Mouse (Mus musculus): ENCODE results near the gene Thrap3. TPM values are rescaled to one million over a fixed set of nuclear protein-coding genes. Genes with fewer than 3 reads are reported as not detected.
A peak's percentile ranks its signal among the peaks of the same experiment; 100 is the strongest.

Gene Thrap3
- polyA plus RNA-seq, 1 experiment from 2014 or later = 255 TPM

DNA sequence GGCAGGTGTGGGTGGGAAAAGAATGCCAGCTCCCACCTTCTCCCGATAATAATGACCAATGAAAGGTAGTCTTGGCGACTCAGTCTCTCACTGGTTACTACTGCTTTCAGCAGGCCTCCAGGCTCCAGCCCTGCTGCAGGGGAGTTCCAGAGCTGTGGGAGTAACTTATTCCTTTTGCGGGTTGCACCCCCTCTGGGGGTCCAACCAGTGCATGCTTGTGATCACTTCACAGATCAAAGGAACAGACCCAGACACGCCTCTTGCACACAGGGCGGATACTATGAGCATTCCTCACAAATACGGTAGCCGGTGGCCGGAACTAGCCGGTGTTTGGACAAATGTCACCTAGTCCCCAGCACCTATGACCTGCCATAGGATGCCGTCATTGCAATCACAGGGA lies 52.8 kb downstream of the Thrap3 start:
- no peaks in the 10 kb centered on the region for H3K9me3 ChIP-seq (replicated peaks)
- no peak for ATAC-seq (ENCODE audit: low FRiP score)
- 39% methylated on average over 10 of the region's 10 CpGs for WGBS
- no peaks in the 10 kb centered on the region for H3K36me3 ChIP-seq
- H3K4me2 ChIP-seq (replicated peaks) = peak overlapping the region; percentile 73
- H3K27ac ChIP-seq = peak overlapping the region; percentile 72
- H3K4me1 ChIP-seq = peaks cover 30% of the 10 kb centered on the region
- H3K9ac ChIP-seq = no peak overlapping the region
- H3K4me3 ChIP-seq = peak overlapping the region; percentile 52
- peaks cover 50% of the 10 kb centered on the region for H3K27me3 ChIP-seq

DNA sequence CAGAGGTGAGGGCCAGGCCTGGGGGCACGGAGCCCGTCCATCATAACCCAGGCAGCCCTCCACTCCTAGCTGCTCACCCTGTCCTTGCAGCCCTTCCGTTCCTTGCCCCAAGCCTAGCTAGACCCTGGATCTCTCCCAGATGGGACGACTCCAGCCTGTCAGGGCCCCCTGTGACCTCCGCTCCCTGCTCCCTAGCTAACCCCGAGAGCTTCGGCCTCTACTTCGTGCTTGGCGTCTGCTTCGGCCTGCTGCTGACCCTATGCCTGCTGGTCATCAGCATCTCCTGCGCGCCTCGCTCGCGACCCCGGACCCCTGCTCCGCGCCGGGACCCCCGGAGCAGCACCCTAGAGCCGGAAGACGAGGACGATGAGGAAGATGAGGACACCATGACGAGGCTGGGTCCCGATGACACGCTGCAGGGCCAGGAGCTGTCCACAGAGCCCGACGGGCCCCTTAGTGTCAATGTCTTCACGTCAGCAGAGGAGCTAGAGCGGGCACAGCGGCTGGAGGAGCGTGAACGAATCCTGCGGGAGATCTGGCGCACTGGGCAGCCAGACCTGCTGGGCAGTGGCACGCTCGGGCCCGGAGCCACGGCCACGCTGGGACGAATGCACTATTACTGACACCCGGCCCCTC lies 53.4 kb downstream of the Thrap3 start:
- no peaks in the 10 kb centered on the region for H3K9me3 ChIP-seq (replicated peaks)
- peaks cover 50% of the 10 kb centered on the region for H3K27me3 ChIP-seq
- whole genome bisulfite sequencing = 15% methylated on average over 42 of the region's 42 CpGs
- H3K4me1 ChIP-seq = peaks cover 30% of the 10 kb centered on the region
- peak overlapping the region; percentile 73 for H3K4me2 ChIP-seq (replicated peaks)
- peak overlapping the region; percentile 72 for H3K27ac ChIP-seq
- peak overlapping the region; percentile 65 for H3K9ac ChIP-seq
- no peaks in the 10 kb centered on the region for H3K36me3 ChIP-seq
- H3K4me3 ChIP-seq = peak overlapping the region; percentile 52
- peak; percentile 24; the same call in 1 of the 2 replicates for ATAC-seq (ENCODE audit: low FRiP score)

DNA sequence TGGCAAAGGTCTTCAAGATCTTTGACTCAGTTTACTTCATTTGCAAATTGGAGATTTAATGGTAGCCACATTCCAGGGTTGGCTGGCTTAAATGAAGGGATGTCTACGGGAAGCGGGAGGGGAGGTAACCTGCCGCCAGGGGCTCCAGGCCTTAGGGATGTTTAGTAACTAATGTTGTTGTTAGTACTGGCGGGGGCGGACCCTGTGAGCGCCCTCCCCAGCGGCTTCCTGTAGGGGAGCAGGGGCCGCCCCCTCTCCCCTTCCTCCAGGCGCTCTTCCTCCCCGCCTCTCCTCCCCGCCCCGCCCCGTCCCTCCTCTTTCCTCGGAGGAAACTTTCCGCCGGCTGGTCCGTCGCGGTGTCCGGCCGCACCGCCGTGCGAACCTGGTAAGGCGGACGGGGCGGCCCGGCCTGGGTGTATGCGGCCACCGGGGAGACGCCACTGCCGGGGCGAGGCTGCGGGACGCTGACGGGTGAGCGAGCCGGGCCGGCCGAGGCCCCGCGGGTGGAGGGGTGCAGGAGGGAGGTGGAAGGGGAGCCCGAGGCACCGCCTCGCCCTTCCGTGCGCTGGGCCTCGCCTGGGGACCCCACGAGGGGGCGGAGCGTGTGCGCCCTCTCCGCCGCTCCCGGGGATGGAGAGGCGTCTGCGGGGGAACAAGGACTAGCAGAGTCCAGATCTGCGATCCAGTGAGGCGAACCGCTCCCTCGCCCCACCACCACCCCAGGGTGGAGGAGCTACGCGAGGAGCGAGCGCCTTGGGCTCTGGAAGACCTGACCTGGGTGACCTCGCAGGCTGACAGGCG lies 54.2 kb downstream of the Thrap3 start:
- WGBS = under 1% methylated on average over 66 of the region's 67 CpGs
- Histone ChIP-seq H3K9ac (peak overlapping the region; percentile 65), H3K4me2 (replicated peaks) (peak overlapping the region; percentile 73), H3K4me1 (peaks cover 30% of the 10 kb centered on the region), H3K9me3 (replicated peaks) (no peaks in the 10 kb centered on the region), H3K27me3 (peaks cover 50% of the 10 kb centered on the region), H3K4me3 (peak overlapping the region; percentile 52), H3K27ac (peak overlapping the region; percentile 72), H3K36me3 (no peaks in the 10 kb centered on the region)
- peak; percentile 27 for ATAC-seq (ENCODE audit: low FRiP score)

DNA sequence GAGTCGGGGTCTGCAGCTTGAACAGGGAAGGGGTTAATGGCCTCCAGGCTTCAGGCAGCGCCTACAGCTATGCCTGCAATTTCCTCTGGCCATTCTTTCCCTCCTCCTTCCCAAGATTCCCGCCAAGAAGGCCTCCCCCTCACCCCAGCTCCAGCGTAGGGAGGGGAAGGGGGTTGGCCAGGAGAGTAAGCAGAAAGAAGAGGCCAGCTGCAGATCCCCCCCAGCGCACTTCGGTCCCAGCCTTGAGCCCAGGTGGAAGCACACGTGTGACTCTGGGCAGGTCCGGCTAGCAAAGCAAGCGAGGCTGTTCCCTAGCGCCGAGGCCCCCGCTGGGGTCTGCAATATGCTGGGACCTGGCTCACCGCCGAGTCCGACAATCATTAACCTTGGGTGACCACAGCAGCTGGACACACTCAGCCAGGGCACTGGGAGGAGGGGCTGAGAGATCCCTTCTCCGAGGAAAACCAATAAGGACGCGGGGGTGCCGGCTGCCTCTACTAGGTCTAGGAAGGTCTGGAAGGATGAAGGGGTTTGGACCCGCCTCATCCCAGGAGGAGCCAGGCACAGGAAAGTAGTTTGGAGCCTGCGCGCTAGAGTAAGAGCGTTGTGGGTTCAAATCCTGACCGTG lies 54.9 kb downstream of the Thrap3 start, which contains the start of gene Eva1b:
Gene Eva1b, plus strand, starts transcription at position 212 of the 628 bp plus-strand sequence.
- Histone ChIP-seq H3K27me3 (peaks cover 50% of the 10 kb centered on the region), H3K4me3 (peak within 1 kb of the TSS; percentile 52), H3K9ac (peak within 1 kb of the TSS; percentile 65), H3K27ac (peak within 1 kb of the TSS; percentile 72), H3K4me2 (replicated peaks) (peak within 1 kb of the TSS; percentile 73), H3K4me1 (peaks cover 30% of the 10 kb centered on the region), H3K36me3 (no peaks in the 10 kb centered on the region), H3K9me3 (replicated peaks) (no peaks in the 10 kb centered on the region)
- ATAC-seq (ENCODE audit: low FRiP score) = no peak; the same call in 1 of the 2 replicates
- 2% methylated on average over 24 of the region's 24 CpGs for WGBS

DNA sequence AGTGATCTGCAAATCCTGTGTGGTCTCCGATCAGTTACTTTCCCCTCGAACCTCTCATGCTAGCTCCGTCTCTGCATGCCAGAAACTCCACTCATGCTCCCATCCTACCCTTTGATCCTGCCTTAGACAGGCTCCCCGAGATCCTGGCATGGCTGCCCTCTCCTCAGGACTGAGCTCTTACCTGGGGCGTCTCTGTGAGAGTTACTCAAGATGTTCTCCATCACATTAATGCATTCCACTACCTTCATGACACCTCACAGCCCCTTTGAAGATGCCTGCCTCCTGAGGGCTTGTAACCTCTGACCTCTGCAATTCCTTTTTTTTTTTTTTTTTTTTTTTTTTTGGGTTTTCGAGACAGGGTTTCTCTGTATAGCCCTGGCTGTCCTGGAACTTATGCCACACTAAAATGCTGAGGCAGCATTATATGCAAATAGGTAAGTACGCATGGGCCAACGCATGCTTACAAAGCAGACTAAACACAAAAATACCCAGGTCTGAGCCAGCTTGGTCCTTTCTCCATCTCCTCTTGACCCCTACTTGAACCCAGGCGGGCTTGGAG lies 55.5 kb downstream of the Thrap3 start:
- no peak for ATAC-seq (ENCODE audit: low FRiP score)
- peak overlapping the region; percentile 72; the same call in 1 of the 2 replicates for H3K27ac ChIP-seq
- no peak overlapping the region for H3K9ac ChIP-seq

DNA sequence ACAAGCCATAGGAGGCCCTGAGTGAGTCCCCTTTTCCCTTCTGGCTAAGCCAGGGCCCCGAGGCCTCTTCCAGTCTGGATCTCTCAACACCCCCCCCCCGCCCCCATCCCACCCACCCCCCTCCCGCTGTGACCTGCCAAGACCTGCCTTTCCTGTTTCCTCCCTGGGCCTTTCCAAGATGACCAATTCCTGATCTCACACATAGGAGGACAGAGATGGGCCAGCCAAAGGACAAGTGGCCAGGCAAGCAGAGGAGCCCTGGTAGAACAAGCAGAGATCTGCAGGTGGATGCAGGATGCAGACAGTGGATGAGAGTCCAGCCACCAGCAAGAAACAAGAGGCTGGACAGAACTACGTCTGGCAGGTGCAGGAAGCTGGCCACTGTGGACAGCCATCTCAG lies 57.2 kb downstream of the Thrap3 start:
- Histone ChIP-seq H3K27me3 (peaks cover 35% of the 10 kb centered on the region), H3K9me3 (replicated peaks) (no peaks in the 10 kb centered on the region), H3K4me2 (replicated peaks) (no peak overlapping the region), H3K4me3 (no peak overlapping the region), H3K9ac (no peak overlapping the region), H3K4me1 (peaks cover 28% of the 10 kb centered on the region), H3K36me3 (0 out of 2 replicates have a peak, but pooled peaks cover 13% of the 10 kb centered on the region), H3K27ac (no peak overlapping the region)
- 46% methylated on average over 4 of the region's 4 CpGs for WGBS
- no peak for ATAC-seq (ENCODE audit: low FRiP score)

More for the DNA sequence above, 55.5 kb downstream of the Thrap3 start:
- Histone ChIP-seq H3K27me3 (peaks cover 50% of the 10 kb centered on the region), H3K4me2 (replicated peaks) (peak overlapping the region; percentile 73; the same call in 1 of the 2 replicates), H3K4me1 (peaks cover 30% of the 10 kb centered on the region), H3K4me3 (peak overlapping the region; percentile 52; the same call in 1 of the 2 replicates), H3K36me3 (0 out of 2 replicates have a peak, but pooled peaks cover 4% of the 10 kb centered on the region), H3K9me3 (replicated peaks) (no peaks in the 10 kb centered on the region)
- 48% methylated on average over 9 of the region's 9 CpGs for WGBS

DNA sequence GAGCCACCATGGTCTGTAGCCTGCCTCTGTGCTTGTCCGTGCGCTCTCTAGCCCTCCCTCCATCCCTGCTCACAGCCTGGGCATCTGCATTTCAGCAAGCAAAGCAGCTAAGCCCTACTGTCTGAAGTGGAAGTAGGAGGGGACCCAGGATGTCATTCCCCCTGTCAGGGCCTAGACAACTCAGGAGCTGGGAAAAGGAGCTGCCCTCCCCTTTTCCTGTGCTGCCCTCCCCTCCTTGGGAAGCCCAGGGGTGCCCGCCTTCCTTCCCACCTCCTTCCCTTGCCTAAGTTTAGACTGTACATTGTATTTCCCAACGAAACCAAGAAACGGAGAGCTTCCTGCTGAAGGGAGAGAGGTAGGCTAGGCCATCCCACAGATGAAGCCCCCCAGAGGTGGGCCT lies 61.5 kb downstream of the Thrap3 start:
- H3K27me3 ChIP-seq = no peaks in the 10 kb centered on the region
- WGBS = 75% methylated on average over 5 of the region's 5 CpGs
- no peak overlapping the region for H3K9ac ChIP-seq
- H3K9me3 ChIP-seq (replicated peaks) = no peaks in the 10 kb centered on the region
- no peak overlapping the region for H3K4me2 ChIP-seq (replicated peaks)
- H3K4me1 ChIP-seq = no peaks in the 10 kb centered on the region
- peaks cover 54% of the 10 kb centered on the region for H3K36me3 ChIP-seq
- H3K27ac ChIP-seq = no peak overlapping the region
- no peak for ATAC-seq (ENCODE audit: low FRiP score)
- no peak overlapping the region for H3K4me3 ChIP-seq

DNA sequence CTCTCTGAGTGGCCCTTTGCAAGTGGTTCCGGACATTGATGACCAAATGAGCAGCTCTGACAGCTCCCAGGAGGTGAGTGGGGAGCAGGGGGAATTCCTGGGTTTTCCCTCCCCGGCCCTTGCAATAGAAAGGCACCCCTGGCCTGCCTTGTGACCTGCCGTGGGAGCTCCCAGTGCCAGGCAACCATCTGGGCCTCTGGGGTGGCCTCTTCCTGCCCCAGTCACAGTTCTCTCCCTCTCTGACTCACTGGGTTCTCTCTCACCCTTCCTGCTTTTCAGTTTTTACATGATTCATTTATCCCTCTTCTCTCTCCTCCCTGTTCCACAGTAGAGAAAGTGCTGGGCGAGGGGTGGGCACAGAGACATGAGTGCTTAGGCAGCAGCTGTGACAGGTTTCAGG lies 64.8 kb downstream of the Thrap3 start:
- Histone ChIP-seq H3K4me3 (no peak overlapping the region), H3K36me3 (peaks cover 76% of the 10 kb centered on the region), H3K9me3 (replicated peaks) (no peaks in the 10 kb centered on the region), H3K4me1 (peaks cover 5% of the 10 kb centered on the region), H3K27ac (no peak overlapping the region), H3K4me2 (replicated peaks) (no peak overlapping the region), H3K27me3 (no peaks in the 10 kb centered on the region), H3K9ac (no peak overlapping the region)
- no peak for ATAC-seq (ENCODE audit: low FRiP score)
- 83% methylated on average over 4 of the region's 4 CpGs for WGBS

DNA sequence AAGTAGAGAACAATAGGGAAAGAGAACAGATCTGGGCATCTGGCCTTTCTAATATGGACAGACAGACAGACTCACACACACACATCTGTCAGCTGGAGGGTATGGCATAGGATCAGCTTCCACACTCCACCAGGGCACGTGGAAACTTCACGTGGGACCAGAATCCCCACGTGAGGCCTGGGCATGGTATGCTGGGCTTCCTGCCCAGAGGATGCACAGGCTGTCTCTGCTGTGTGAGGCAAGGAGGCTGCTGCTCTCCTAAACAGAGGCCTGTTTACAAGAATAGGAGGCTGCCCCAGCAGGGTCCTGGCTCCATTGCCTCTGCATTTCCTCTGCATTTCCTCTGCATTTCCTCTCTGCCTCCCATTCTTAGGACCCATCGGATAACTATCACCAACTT lies 67.9 kb downstream of the Thrap3 start:
- Histone ChIP-seq H3K9ac (no peak overlapping the region), H3K4me2 (replicated peaks) (no peak overlapping the region), H3K4me1 (peaks cover 27% of the 10 kb centered on the region), H3K4me3 (no peak overlapping the region), H3K27me3 (no peaks in the 10 kb centered on the region), H3K36me3 (peaks cover 74% of the 10 kb centered on the region), H3K9me3 (replicated peaks) (no peaks in the 10 kb centered on the region), H3K27ac (no peak overlapping the region)
- 88% methylated on average over 4 of the region's 4 CpGs for WGBS
- ATAC-seq (ENCODE audit: low FRiP score) = no peak

DNA sequence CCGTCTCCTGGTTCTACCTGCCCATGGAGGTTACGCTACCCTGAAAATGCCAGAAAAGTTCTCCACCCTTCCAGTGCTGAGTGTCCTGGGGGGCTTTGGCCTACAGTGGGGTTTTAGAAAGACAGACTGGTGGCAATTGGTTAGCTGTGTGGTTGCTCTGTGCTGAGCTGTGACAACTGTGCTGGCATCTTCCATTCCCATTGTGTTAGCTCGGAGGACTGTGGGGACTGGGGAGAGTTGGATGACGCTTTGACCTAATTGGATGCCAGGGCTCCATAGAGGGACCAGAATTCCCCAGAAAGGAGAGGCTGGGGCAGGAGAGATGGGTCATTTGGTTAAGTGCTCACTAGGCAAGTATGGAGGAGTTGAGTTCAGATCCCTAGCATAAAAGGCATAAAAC lies 68.3 kb downstream of the Thrap3 start:
- no peaks in the 10 kb centered on the region for H3K27me3 ChIP-seq

DNA sequence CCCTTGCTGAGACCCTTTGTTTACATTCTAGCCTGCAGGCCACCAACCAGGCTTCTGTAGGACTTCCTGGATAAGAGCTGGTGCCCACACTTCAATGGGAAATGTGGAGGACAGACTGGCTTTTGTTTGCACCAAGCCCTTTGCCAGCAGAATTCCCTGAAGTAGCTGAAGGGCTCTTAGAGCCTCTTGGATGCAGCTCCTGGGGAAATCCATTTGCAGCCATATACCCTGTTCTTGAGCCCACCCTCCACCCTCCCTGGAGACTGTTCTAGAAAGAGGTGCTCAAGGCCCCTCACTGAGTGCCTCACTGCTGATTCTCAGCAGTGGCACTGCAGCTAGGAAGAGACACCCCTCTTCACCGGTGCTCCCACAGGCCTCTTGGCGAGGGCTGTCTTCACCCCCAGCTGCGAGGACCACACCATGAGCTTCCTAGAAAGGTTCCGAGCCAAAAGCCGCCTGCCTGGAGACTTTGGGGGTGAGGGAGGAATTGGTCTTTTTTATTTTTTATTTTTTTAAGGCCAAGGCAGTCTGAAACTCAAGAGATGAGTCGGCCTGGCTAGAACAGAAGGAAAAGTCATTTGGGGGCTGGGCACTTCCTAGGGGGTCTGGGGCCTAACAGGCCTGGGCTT lies 69.8 kb downstream of the Thrap3 start:
- no peak for ATAC-seq (ENCODE audit: low FRiP score)

More for the DNA sequence above, 68.3 kb downstream of the Thrap3 start:
- Histone ChIP-seq H3K4me3 (no peak overlapping the region), H3K27ac (no peak overlapping the region), H3K4me2 (replicated peaks) (no peak overlapping the region), H3K9me3 (replicated peaks) (no peaks in the 10 kb centered on the region), H3K9ac (no peak overlapping the region), H3K36me3 (peaks cover 74% of the 10 kb centered on the region), H3K4me1 (peaks cover 27% of the 10 kb centered on the region)
- no peak for ATAC-seq (ENCODE audit: low FRiP score)
- 86% methylated on average over 4 of the region's 4 CpGs for WGBS

More for the DNA sequence above, 69.8 kb downstream of the Thrap3 start:
- no peak overlapping the region for H3K4me3 ChIP-seq
- H3K4me2 ChIP-seq (replicated peaks) = no peak overlapping the region
- no peaks in the 10 kb centered on the region for H3K9me3 ChIP-seq (replicated peaks)
- WGBS = 76% methylated on average over 6 of the region's 6 CpGs
- peaks cover 74% of the 10 kb centered on the region for H3K36me3 ChIP-seq
- H3K27me3 ChIP-seq = no peaks in the 10 kb centered on the region
- H3K9ac ChIP-seq = no peak overlapping the region
- H3K4me1 ChIP-seq = peaks cover 27% of the 10 kb centered on the region
- H3K27ac ChIP-seq = peak overlapping the region; percentile 35; the same call in 1 of the 2 replicates
